Mouse (Mus musculus) heart, postnatal 0 days (tissue): ENCODE data around the gene Rcor3.

Source experiments
- CTCF ChIP-seq: IDR thresholded peaks from 2 replicates; pipeline ENCODE4 v1.5.1; 2016; ENCODE audit warnings: antibody characterized with exemption, control low read depth, low read depth
- EP300 ChIP-seq: IDR thresholded peaks from 2 replicates; pipeline ENCODE4 v1.6.1; 2016; ENCODE audit warnings: antibody characterized with exemption, low read depth

DNA sequence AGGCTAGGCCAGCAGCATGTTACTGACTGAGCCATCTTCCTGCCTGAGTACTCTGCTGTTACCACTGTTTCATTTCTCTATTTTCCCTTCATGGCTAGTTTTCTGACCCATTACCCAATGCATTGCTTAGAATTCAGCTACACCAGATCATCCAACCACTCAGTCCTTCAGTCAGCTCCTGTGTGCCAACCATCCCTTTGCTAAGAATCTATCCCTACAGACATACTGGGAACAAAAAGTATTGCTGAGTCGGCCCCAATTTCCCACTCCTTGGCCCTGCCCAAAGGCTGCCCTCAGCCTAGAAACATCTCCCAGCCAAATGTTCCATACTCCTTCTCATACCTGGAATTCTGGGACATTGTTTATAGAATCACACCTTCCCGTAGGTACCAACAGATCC, 56.7 kb downstream of the Rcor3 start:
- TF ChIP-seq CTCF, result no peak
- TF ChIP-seq EP300, result no peak
